Mouse (Mus musculus) ES-E14 (cell line): ENCODE results near the gene Bcr.

Source experiments
- MAFK ChIP-seq: IDR thresholded peaks from 2 replicates; pipeline ENCODE4 v1.6.1; 2014; ENCODE audit warnings: mild to moderate bottlenecking, low read depth, low read length, inconsistent platforms; ENCODE audit not compliant: insufficient read depth
- ZC3H11A ChIP-seq: IDR thresholded peaks from 2 replicates; pipeline ENCODE4 v1.6.1; 2012; ENCODE audit warnings: low read depth, mild to moderate bottlenecking, inconsistent platforms, low read length, borderline replicate concordance

DNA sequence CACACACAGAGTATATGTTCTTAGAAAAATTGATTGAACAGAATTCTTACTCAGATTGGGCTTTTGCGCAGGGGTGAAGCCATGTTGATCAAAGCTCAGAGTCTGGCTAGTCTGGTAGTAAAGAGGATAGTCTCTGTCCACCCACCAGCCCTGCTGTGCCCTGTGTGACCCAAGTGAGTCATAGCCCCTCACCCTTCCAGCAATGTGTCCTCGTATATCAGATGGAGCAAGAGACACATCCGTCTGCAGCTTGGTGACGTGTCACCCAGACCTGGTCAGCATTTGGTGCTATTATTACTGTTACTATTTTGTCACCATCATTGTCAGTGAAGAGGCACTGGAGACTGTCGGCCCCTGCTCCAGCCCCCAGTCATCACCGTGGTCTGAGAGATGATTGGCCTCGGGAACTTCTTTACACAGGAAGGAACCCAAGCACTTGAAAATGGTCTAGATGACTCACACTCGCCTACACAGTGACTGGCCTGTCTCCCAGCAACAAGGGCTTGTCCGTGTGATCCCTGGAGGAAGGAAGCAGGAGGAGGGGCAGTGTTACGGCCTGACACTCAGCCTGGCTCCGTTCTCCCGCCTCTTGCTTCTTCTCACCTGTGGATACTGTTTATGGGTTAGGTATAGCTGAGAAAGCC, 109.9 kb downstream of the Bcr start:
- TF ChIP-seq ZC3H11A (no peak), MAFK (no peak)
